Mouse (Mus musculus): ENCODE measurements around the gene Actr3b. TPM values are rescaled to one million over a fixed set of nuclear protein-coding genes. Genes with fewer than 3 reads are reported as not detected.
A peak's percentile ranks its signal among the peaks of the same experiment; 100 is the strongest.
"Not testable (repeated sequence)": the region's sequence is repeated elsewhere in the genome, so short reads cannot be mapped to it uniquely, and the experiment has no call there.

Actr3b gene
- polyA plus RNA-seq (2015; fragmentation: Nextera tagmentation; extraction: Ambion mirVana) = 22.7 and 25.0 TPM in 2 replicates

- H3K4me3 ChIP-seq = peak within 1 kb of the TSS; percentile 67
- WGBS = 3% methylated on average over 45 of the region's 45 CpGs
- H3K9me3 ChIP-seq = no peaks in the 10 kb centered on the region
- no peaks in the 10 kb centered on the region for H3K36me3 ChIP-seq
- no peak within 1 kb of the TSS; the same call in 1 of the 2 replicates for H3K27ac ChIP-seq (replicated peaks)
- ATAC-seq (ENCODE audit: low read depth) = peak; percentile 99
- peak within 1 kb of the TSS; percentile 80 for H3K9ac ChIP-seq
- H3K4me2 ChIP-seq = peak within 1 kb of the TSS; percentile 70
- peaks cover 3% of the 10 kb centered on the region; the same call in 1 of the 2 replicates for H3K27me3 ChIP-seq
- H3K4me1 ChIP-seq (replicated peaks) = peaks cover 22% of the 10 kb centered on the region
Observed at GRCm38 (mm10) chr5:25759460-25760409, at the start of gene Actr3b. Actr3b (plus strand) TSS chr5:25759997.

GRCm38 (mm10) chr5:25713001-25713706 is 46.6 kb upstream of the Actr3b start:
- not testable (repeated sequence) for ATAC-seq (ENCODE audit: low read depth); H3K4me2 ChIP-seq; H3K4me3 ChIP-seq; H3K9me3 ChIP-seq; H3K9ac ChIP-seq; H3K27me3 ChIP-seq; H3K4me1 ChIP-seq (replicated peaks); H3K36me3 ChIP-seq; H3K27ac ChIP-seq (replicated peaks)
- 89% methylated on average over 4 of the region's 4 CpGs for WGBS

GRCm38 (mm10) chr5:25719390-25719789 is 40.4 kb upstream of the Actr3b start:
- Histone ChIP-seq H3K4me2 (no peak overlapping the region), H3K9me3 (no peaks in the 10 kb centered on the region), H3K36me3 (no peaks in the 10 kb centered on the region), H3K27ac (replicated peaks) (no peak overlapping the region), H3K4me1 (replicated peaks) (no peaks in the 10 kb centered on the region), H3K4me3 (no peak overlapping the region), H3K27me3 (no peaks in the 10 kb centered on the region), H3K9ac (no peak overlapping the region)
- 90% methylated on average over 4 of the region's 4 CpGs for WGBS
- ATAC-seq (ENCODE audit: low read depth) = no peak

- no peaks in the 10 kb centered on the region for H3K27me3 ChIP-seq
- no peaks in the 10 kb centered on the region for H3K9me3 ChIP-seq
- H3K4me3 ChIP-seq = no peak overlapping the region
- H3K4me1 ChIP-seq (replicated peaks) = no peaks in the 10 kb centered on the region
- 78% methylated on average over 2 of the region's 2 CpGs for WGBS
- no peak overlapping the region for H3K4me2 ChIP-seq
- no peak overlapping the region for H3K27ac ChIP-seq (replicated peaks)
- no peaks in the 10 kb centered on the region for H3K36me3 ChIP-seq
- no peak overlapping the region for H3K9ac ChIP-seq
- no peak for ATAC-seq (ENCODE audit: low read depth)
Observed at GRCm38 (mm10) chr5:25723016-25723415, 36.8 kb upstream of the Actr3b start.

- H3K27ac ChIP-seq (replicated peaks) = no peak overlapping the region
- 54% methylated on average over 1 of the region's 1 CpGs for WGBS
- no peaks in the 10 kb centered on the region for H3K9me3 ChIP-seq
- no peaks in the 10 kb centered on the region for H3K27me3 ChIP-seq
- H3K4me1 ChIP-seq (replicated peaks) = no peaks in the 10 kb centered on the region
- H3K4me2 ChIP-seq = no peak overlapping the region
- H3K36me3 ChIP-seq = no peaks in the 10 kb centered on the region
- no peak for ATAC-seq (ENCODE audit: low read depth)
- H3K4me3 ChIP-seq = no peak overlapping the region
- H3K9ac ChIP-seq = no peak overlapping the region
Observed at GRCm38 (mm10) chr5:25724134-25724675, 35.6 kb upstream of the Actr3b start.

GRCm38 (mm10) chr5:25734318-25734717 is 25.5 kb upstream of the Actr3b start:
- H3K27me3 ChIP-seq = no peaks in the 10 kb centered on the region
- H3K4me2 ChIP-seq = no peak overlapping the region
- 15% methylated on average over 1 of the region's 1 CpGs for WGBS
- H3K4me1 ChIP-seq (replicated peaks) = no peaks in the 10 kb centered on the region
- H3K9me3 ChIP-seq = no peaks in the 10 kb centered on the region
- no peak overlapping the region for H3K27ac ChIP-seq (replicated peaks)
- no peaks in the 10 kb centered on the region for H3K36me3 ChIP-seq
- no peak for ATAC-seq (ENCODE audit: low read depth)
- no peak overlapping the region for H3K9ac ChIP-seq
- H3K4me3 ChIP-seq = no peak overlapping the region

GRCm38 (mm10) chr5:25735861-25736260 is 23.9 kb upstream of the Actr3b start:
- 80% methylated on average over 2 of the region's 2 CpGs for WGBS
- no peaks in the 10 kb centered on the region for H3K9me3 ChIP-seq
- no peak overlapping the region for H3K4me3 ChIP-seq
- H3K27ac ChIP-seq (replicated peaks) = no peak overlapping the region
- H3K36me3 ChIP-seq = no peaks in the 10 kb centered on the region
- ATAC-seq (ENCODE audit: low read depth) = no peak
- no peak overlapping the region for H3K9ac ChIP-seq
- H3K27me3 ChIP-seq = no peaks in the 10 kb centered on the region
- H3K4me1 ChIP-seq (replicated peaks) = no peaks in the 10 kb centered on the region
- H3K4me2 ChIP-seq = no peak overlapping the region

GRCm38 (mm10) chr5:25738448-25738847 is 21.3 kb upstream of the Actr3b start:
- WGBS = 56% methylated on average over 3 of the region's 3 CpGs
- no peak overlapping the region for H3K4me2 ChIP-seq
- no peaks in the 10 kb centered on the region for H3K36me3 ChIP-seq
- no peak overlapping the region for H3K27ac ChIP-seq (replicated peaks)
- H3K9me3 ChIP-seq = no peaks in the 10 kb centered on the region
- H3K4me1 ChIP-seq (replicated peaks) = no peaks in the 10 kb centered on the region
- H3K4me3 ChIP-seq = no peak overlapping the region
- no peak overlapping the region for H3K9ac ChIP-seq
- ATAC-seq (ENCODE audit: low read depth) = no peak
- H3K27me3 ChIP-seq = no peaks in the 10 kb centered on the region

GRCm38 (mm10) chr5:25738902-25739301 is 20.9 kb upstream of the Actr3b start:
- not testable (repeated sequence) for H3K4me3 ChIP-seq; H3K36me3 ChIP-seq; H3K4me2 ChIP-seq; H3K27ac ChIP-seq (replicated peaks); H3K27me3 ChIP-seq; ATAC-seq (ENCODE audit: low read depth); H3K4me1 ChIP-seq (replicated peaks); H3K9me3 ChIP-seq; H3K9ac ChIP-seq
- WGBS = 92% methylated on average over 1 of the region's 1 CpGs

- Histone ChIP-seq H3K9ac (no peak overlapping the region), H3K27me3 (no peaks in the 10 kb centered on the region), H3K9me3 (no peaks in the 10 kb centered on the region), H3K4me1 (replicated peaks) (no peaks in the 10 kb centered on the region), H3K4me2 (no peak overlapping the region), H3K36me3 (no peaks in the 10 kb centered on the region), H3K27ac (replicated peaks) (no peak overlapping the region), H3K4me3 (no peak overlapping the region)
- ATAC-seq (ENCODE audit: low read depth) = no peak
Observed at GRCm38 (mm10) chr5:25747904-25748303, 11.9 kb upstream of the Actr3b start.

- Histone ChIP-seq H3K9me3 (no peaks in the 10 kb centered on the region), H3K27ac (replicated peaks) (no peak overlapping the region), H3K9ac (no peak overlapping the region), H3K36me3 (no peaks in the 10 kb centered on the region), H3K4me1 (replicated peaks) (no peaks in the 10 kb centered on the region), H3K4me3 (no peak overlapping the region), H3K27me3 (no peaks in the 10 kb centered on the region; the same call in 1 of the 2 replicates), H3K4me2 (no peak overlapping the region)
- ATAC-seq (ENCODE audit: low read depth) = no peak
- WGBS = 82% methylated on average over 3 of the region's 3 CpGs
Observed at GRCm38 (mm10) chr5:25748613-25749012, 11.2 kb upstream of the Actr3b start.

- no peak overlapping the region for H3K4me2 ChIP-seq
- H3K9me3 ChIP-seq = no peaks in the 10 kb centered on the region
- H3K36me3 ChIP-seq = no peaks in the 10 kb centered on the region
- H3K9ac ChIP-seq = no peak overlapping the region
- no peak overlapping the region for H3K4me3 ChIP-seq
- no peak overlapping the region for H3K27ac ChIP-seq (replicated peaks)
- H3K4me1 ChIP-seq (replicated peaks) = peaks cover 14% of the 10 kb centered on the region
- ATAC-seq (ENCODE audit: low read depth) = no peak
- no peaks in the 10 kb centered on the region; the same call in 1 of the 2 replicates for H3K27me3 ChIP-seq
Observed at GRCm38 (mm10) chr5:25751552-25751951, 8.2 kb upstream of the Actr3b start.

Measured in neural tube, embryonic 13.5 days (tissue).